In the genomic region with DNA sequence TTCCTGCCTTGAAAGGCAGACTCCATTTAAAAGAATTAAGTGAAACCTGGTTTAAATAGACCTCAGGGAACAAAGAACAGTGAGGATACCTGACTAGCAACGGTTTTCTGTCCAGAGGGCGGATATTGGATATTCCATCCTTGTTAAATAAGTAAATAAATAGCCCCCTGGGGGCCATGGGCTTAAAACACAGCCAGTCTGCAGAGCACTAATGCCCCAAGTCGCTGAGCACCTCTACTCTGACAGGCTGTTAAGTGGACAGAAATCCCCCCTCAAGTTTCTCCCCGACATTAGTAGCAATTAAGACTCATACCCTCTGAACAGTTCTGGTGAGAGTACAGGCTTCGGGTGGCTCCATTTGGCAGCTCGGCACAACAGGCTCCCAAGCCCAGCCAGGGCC, we compare ENCODE assay signal across 25 mouse cellular contexts. TPM values are rescaled to one million over a fixed set of nuclear protein-coding genes. Genes with fewer than 3 reads are reported as not detected.
A peak's percentile ranks its signal among the peaks of the same experiment; 100 is the strongest.
DNase-seq lines count a peak whose midpoint lies in the region; ATAC-seq and TF ChIP-seq lines count a peak whose summit lies in the region.
"Had no signal": no experiment of that assay in that cellular context is flagged by ENCODE, and none has a peak within 500 bp of the region (broad histone marks: within the 10 kb centered on the region; RNA-seq: fewer than 3 reads in every experiment).

No protein-coding gene starts in this region.

- TF ChIP-seq CTCF in heart, adult 2 months (IDR thresholded peaks at IDR 0.05): no peak

- no peaks in the 10 kb centered on the region for H3K36me3 ChIP-seq in heart, embryonic 11.5 days (ENCODE audit: control insufficient read depth, insufficient read depth, low read length)
- peaks cover 14% of the 10 kb centered on the region for H3K36me3 ChIP-seq in heart, adult 2 months (ENCODE audit: control insufficient read depth, insufficient read depth, low read length)
- 0 out of 2 replicates have a peak, but pooled peaks cover 5% of the 10 kb centered on the region for H3K36me3 ChIP-seq in embryonic facial prominence, embryonic 13.5 days
- no peaks in the 10 kb centered on the region for H3K36me3 ChIP-seq in limb, embryonic 11.5 days (ENCODE audit: control insufficient read depth, insufficient read depth, low read length)
- no peaks in the 10 kb centered on the region for H3K36me3 ChIP-seq in forebrain, embryonic 10.5 days (replicated peaks)
- H3K36me3 ChIP-seq in midbrain, embryonic 13.5 days: no peaks in the 10 kb centered on the region
- H3K36me3 ChIP-seq: hindbrain, embryonic 10.5 days; hindbrain, embryonic 15.5 days; lung, embryonic 15.5 days; midbrain, embryonic 10.5 days had no signal

- H3K79me2 ChIP-seq in heart, adult 2 months (replicated peaks; ENCODE audit: control insufficient read depth, insufficient read depth, low read length): peaks cover 3% of the 10 kb centered on the region

- no peak for TF ChIP-seq EP300 in heart, adult 2 months (IDR thresholded peaks at IDR 0.05; ENCODE audit: insufficient read depth, low read depth, low read length)

- no peak for DNase-seq in heart, adult 2 months
- peak; percentile 50 for DNase-seq in limb, embryonic 11.5 days (ENCODE audit: low spot score)
- no peak for DNase-seq in forebrain, embryonic 10.5 days (ENCODE audit: extremely low spot score, low spot score)
- no peak for DNase-seq in kidney, adult 11 months
- DNase-seq: adrenal gland, postnatal 36 days; cerebellum, adult 18-20 months; cerebellum, postnatal 10 days; kidney, adult 2 months; kidney, postnatal 36 days; right cerebral cortex, adult 18-20 months; right cerebral cortex, postnatal 4 days; thymus, postnatal 4 days had no signal

- intact Hi-C loops in heart, adult 2 months (cut with DNase I): no loop called here

- peaks cover 77% of the 10 kb centered on the region for H3K4me1 ChIP-seq in heart, embryonic 11.5 days (ENCODE audit: control insufficient read depth, insufficient read depth, low read length)
- H3K4me1 ChIP-seq in heart, adult 2 months (ENCODE audit: control insufficient read depth, insufficient read depth, low read length): peaks cover 20% of the 10 kb centered on the region
- H3K4me1 ChIP-seq in embryonic facial prominence, embryonic 13.5 days: peaks cover 30% of the 10 kb centered on the region
- H3K4me1 ChIP-seq in limb, embryonic 11.5 days (ENCODE audit: control insufficient read depth, insufficient read depth, low read length): peaks cover 6% of the 10 kb centered on the region; the same call in 1 of the 2 replicates
- H3K4me1 ChIP-seq in forebrain, embryonic 10.5 days: peaks cover 15% of the 10 kb centered on the region
- peaks cover 8% of the 10 kb centered on the region; the same call in 1 of the 2 replicates for H3K4me1 ChIP-seq in midbrain, embryonic 13.5 days (replicated peaks)
- H3K4me1 ChIP-seq: hindbrain, embryonic 15.5 days had no signal

- H3K4me3 ChIP-seq in heart, embryonic 11.5 days (ENCODE audit: low read depth, low read length): no peak overlapping the region
- H3K4me3 ChIP-seq in heart, adult 2 months: no peak overlapping the region
- no peak overlapping the region for H3K4me3 ChIP-seq in embryonic facial prominence, embryonic 13.5 days
- no peak overlapping the region for H3K4me3 ChIP-seq in limb, embryonic 11.5 days (ENCODE audit: low read depth, low read length)
- no peak overlapping the region for H3K4me3 ChIP-seq in forebrain, embryonic 10.5 days
- H3K4me3 ChIP-seq in midbrain, embryonic 13.5 days (replicated peaks): no peak overlapping the region
- H3K4me3 ChIP-seq: hindbrain, embryonic 10.5 days; hindbrain, embryonic 15.5 days; layer of hippocampus, adult 2 months; lung, embryonic 15.5 days; midbrain, embryonic 10.5 days had no signal

- peak overlapping the region; percentile 5; the same call in 1 of the 2 replicates for H3K27ac ChIP-seq in heart, embryonic 11.5 days (ENCODE audit: low read depth, low read length)
- H3K27ac ChIP-seq in heart, adult 2 months: no peak overlapping the region
- H3K27ac ChIP-seq in embryonic facial prominence, embryonic 13.5 days: no peak overlapping the region; the same call in 1 of the 2 replicates
- H3K27ac ChIP-seq in limb, embryonic 11.5 days (replicated peaks; ENCODE audit: low read depth, low read length): 0 out of 2 replicates have a peak overlapping the region, but pooled peaks have one; percentile 24
- no peak overlapping the region for H3K27ac ChIP-seq in forebrain, embryonic 10.5 days
- H3K27ac ChIP-seq in midbrain, embryonic 13.5 days: no peak overlapping the region
- H3K27ac ChIP-seq: hindbrain, embryonic 15.5 days; layer of hippocampus, adult 2 months; lung, embryonic 15.5 days had no signal

- no peaks in the 10 kb centered on the region for H3K9me3 ChIP-seq in heart, embryonic 11.5 days (replicated peaks; ENCODE audit: control insufficient read depth, low read length)
- H3K9me3 ChIP-seq in embryonic facial prominence, embryonic 13.5 days: no peaks in the 10 kb centered on the region
- no peaks in the 10 kb centered on the region for H3K9me3 ChIP-seq in limb, embryonic 11.5 days (ENCODE audit: control insufficient read depth, low read length)
- no peaks in the 10 kb centered on the region for H3K9me3 ChIP-seq in forebrain, embryonic 10.5 days
- no peaks in the 10 kb centered on the region for H3K9me3 ChIP-seq in midbrain, embryonic 13.5 days
- H3K9me3 ChIP-seq: hindbrain, embryonic 10.5 days; hindbrain, embryonic 15.5 days; lung, embryonic 15.5 days; midbrain, embryonic 10.5 days had no signal

- 52% methylated on average over 6 of the region's 6 CpGs for WGBS in heart, embryonic 11.5 days (ENCODE audit: insufficient replicate concordance)
- 80% methylated on average over 6 of the region's 6 CpGs for WGBS in heart, adult 2 months
- 32% methylated on average over 6 of the region's 6 CpGs for WGBS in embryonic facial prominence, embryonic 13.5 days
- WGBS in limb, embryonic 11.5 days: 27% methylated on average over 6 of the region's 6 CpGs
- WGBS in forebrain, embryonic 10.5 days: 53% methylated on average over 6 of the region's 6 CpGs
- WGBS in midbrain, embryonic 13.5 days: 57% methylated on average over 6 of the region's 6 CpGs

- no peak for ATAC-seq in heart, embryonic 11.5 days (replicated peaks; ENCODE audit: insufficient number of reproducible peaks, low FRiP score, low TSS enrichment)
- no peak for ATAC-seq in embryonic facial prominence, embryonic 13.5 days (ENCODE audit: insufficient number of reproducible peaks, insufficient read depth, low FRiP score, low TSS enrichment, low read depth)
- ATAC-seq in limb, embryonic 11.5 days (ENCODE audit: insufficient number of reproducible peaks, low FRiP score, low TSS enrichment, low read depth): peak; percentile 72; the same call in 1 of the 2 replicates
- ATAC-seq in midbrain, embryonic 13.5 days: no peak
- ATAC-seq: CD4-positive, CD25-positive, alpha-beta regulatory T cell, adult 4 months; forebrain, embryonic 16.5 days; inflammation-experienced regulatory T-cells, adult 6 months; midbrain, embryonic 16.5 days had no signal

- H3K9ac ChIP-seq in heart, embryonic 11.5 days (ENCODE audit: low read depth, low read length): no peak overlapping the region
- no peak overlapping the region for H3K9ac ChIP-seq in heart, adult 2 months (ENCODE audit: low read depth, low read length)
- peak overlapping the region; percentile 1; the same call in 1 of the 2 replicates for H3K9ac ChIP-seq in embryonic facial prominence, embryonic 13.5 days
- H3K9ac ChIP-seq in limb, embryonic 11.5 days (ENCODE audit: low read length): no peak overlapping the region
- no peak overlapping the region for H3K9ac ChIP-seq in midbrain, embryonic 13.5 days (replicated peaks)
- H3K9ac ChIP-seq: hindbrain, embryonic 15.5 days; lung, embryonic 15.5 days had no signal

- H3K27me3 ChIP-seq in heart, embryonic 11.5 days (ENCODE audit: control insufficient read depth, insufficient read depth, low read length): no peaks in the 10 kb centered on the region
- no peaks in the 10 kb centered on the region for H3K27me3 ChIP-seq in heart, adult 2 months (ENCODE audit: control insufficient read depth, insufficient read depth, low read length)
- no peaks in the 10 kb centered on the region for H3K27me3 ChIP-seq in embryonic facial prominence, embryonic 13.5 days
- no peaks in the 10 kb centered on the region for H3K27me3 ChIP-seq in limb, embryonic 11.5 days (ENCODE audit: control insufficient read depth, insufficient read depth, low read length)
- no peaks in the 10 kb centered on the region for H3K27me3 ChIP-seq in forebrain, embryonic 10.5 days (ENCODE audit: poor library complexity, severe bottlenecking)
- no peaks in the 10 kb centered on the region for H3K27me3 ChIP-seq in midbrain, embryonic 13.5 days
- H3K27me3 ChIP-seq: hindbrain, embryonic 15.5 days; lung, embryonic 15.5 days had no signal

- H3K4me2 ChIP-seq in heart, embryonic 11.5 days: no peak overlapping the region
- no peak overlapping the region for H3K4me2 ChIP-seq in embryonic facial prominence, embryonic 13.5 days
- no peak overlapping the region for H3K4me2 ChIP-seq in limb, embryonic 11.5 days (ENCODE audit: low read depth, severe bottlenecking)
- no peak overlapping the region for H3K4me2 ChIP-seq in midbrain, embryonic 13.5 days (replicated peaks)
- H3K4me2 ChIP-seq: hindbrain, embryonic 15.5 days; liver, embryonic 11.5 days; lung, embryonic 15.5 days had no signal

- no peak for TF ChIP-seq POLR2A in heart, adult 2 months (IDR thresholded peaks at IDR 0.05; ENCODE audit: insufficient read depth, low read depth, low read length)

RNA-seq across cellular contexts. Expression of gene Creb3l2, which starts 48.7 kb away (rescaled TPM):
- 42.9 and 52.9 TPM in 2 replicates for polyA plus RNA-seq in heart, embryonic 11.5 days (2014; fragmentation: Nextera tagmentation; extraction: Ambion mirVana)
- 10 to 100 TPM; 20.5 to 26.5 TPM for total RNA-seq in heart, adult 2 months (2021)
- polyA plus RNA-seq in heart, adult 2 months (2012; rRNA removed): 16.7 and 19.2 TPM in 2 replicates
- polyA plus RNA-seq in embryonic facial prominence, embryonic 13.5 days (2015; fragmentation: Nextera tagmentation; extraction: Ambion mirVana): 26.9 and 29.0 TPM in 2 replicates
- polyA plus RNA-seq in limb, embryonic 11.5 days (2014; fragmentation: Nextera tagmentation; extraction: Ambion mirVana): 25.2 and 27.5 TPM in 2 replicates
- 5.2 and 5.9 TPM in 2 replicates for polyA plus RNA-seq in forebrain, embryonic 10.5 days (2016; fragmentation: Nextera tagmentation; extraction: Ambion mirVana)
- 2.6 and 3.3 TPM in 2 replicates for polyA plus RNA-seq in midbrain, embryonic 13.5 days (2015; fragmentation: Nextera tagmentation; extraction: Ambion mirVana)

Comparison
In these comparisons a context has a peak if more than half of its experiments do, and no peak if none do; other contexts are left out.
1. H3K27ac ChIP-seq: peak in heart, embryonic 11.5 days (single experiment) and limb, embryonic 11.5 days (single experiment); none in heart, adult 2 months (single experiment), embryonic facial prominence, embryonic 13.5 days (single experiment), forebrain, embryonic 10.5 days (single experiment) and midbrain, embryonic 13.5 days (single experiment).